Mouse (Mus musculus) left cerebral cortex, postnatal 25 days (tissue): ENCODE measurements at regions not wholly inside any gene's neighbourhood (a gene's known extent, or its start where the extent isn't known, plus 50 kb on each side); places are given as distances from the start of the nearest gene placed in this dataset.
A peak's percentile ranks its signal among the peaks of the same experiment; 100 is the strongest.

ENCODE experiments used
- DNase-seq, 2 experiments: peaks; one replicate each; pipeline ENCODE4 v3.0.0; 2022; ENCODE audit warnings: low spot score in 2 of 2, mixed read lengths in 1 of 2
- intact Hi-C: fragments of 180-260 bp; cut with DNase I; formaldehyde crosslinking; loops from one replicate; pipeline ENCODE4 v1.15.1; 2025

- intact Hi-C loops: no loop called here
- DNase-seq: no peak
These were observed 315.7 kb upstream of the Spred2 start for GRCm38 (mm10) chr11:19608523-19608922.

DNA sequence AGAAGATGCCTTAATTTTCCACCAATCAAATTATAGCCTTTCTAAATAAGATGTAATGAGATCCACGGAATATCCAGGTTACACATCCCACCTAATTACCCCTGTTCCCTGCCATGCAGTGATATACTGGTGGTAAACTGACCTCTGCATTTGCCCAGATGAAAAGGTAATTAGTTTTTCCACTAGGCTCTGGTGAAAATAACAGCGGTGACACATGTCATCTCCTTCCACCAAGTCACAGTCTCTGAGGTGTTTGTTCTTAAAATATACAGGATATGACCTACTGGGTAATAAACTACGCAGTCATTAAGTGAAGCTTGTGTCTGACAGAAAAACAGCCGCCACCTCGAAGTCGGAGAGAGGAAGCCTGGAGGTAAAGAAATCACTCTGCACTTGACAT is 313.6 kb upstream of the Spred2 start:
- intact Hi-C loops: no loop called here
- DNase-seq: no peak

- intact Hi-C loops: no loop called here
- DNase-seq: no peak
These were observed 313.0 kb upstream of the Spred2 start for GRCm38 (mm10) chr11:19611217-19611616.

DNA sequence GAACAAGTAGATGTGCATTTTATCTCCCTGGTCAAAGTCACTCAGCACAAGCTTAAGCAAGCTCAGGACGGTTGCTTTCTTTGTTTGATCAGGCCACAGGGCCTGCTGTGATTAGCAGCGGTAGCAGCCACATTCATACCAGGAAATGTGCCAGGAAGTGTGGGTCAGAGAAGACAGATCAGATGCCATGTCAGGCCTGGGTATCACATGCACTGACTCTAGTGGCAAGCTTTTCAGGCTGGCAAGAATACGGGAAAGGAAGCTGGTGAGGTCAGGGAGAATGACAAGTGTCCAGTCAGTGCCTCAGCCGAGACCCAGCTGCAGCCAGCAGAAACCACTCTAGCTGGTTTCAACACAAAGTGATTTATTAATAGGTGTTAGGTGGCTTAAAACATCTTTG is 307.7 kb upstream of the Spred2 start:
- DNase-seq: no peak
- intact Hi-C loops: no loop called here

DNA sequence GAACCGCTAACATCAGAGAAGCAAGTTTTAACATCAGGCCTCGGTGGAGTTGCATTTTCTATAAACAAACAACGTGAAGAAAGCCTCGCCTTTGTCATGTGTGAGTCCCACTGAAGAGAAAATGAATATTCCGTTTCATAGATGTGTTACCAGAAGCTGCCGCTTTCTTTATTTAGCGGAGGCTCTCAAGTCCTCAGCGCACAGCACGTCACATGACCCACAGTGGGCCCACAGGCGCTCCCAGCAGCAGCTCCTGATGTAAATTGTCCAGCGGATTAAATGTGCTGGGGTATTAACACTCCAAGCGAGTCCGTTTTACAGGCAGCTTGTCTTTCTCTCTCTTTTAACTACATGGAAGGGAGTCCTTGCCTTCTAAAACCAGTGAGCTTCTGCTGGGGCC is 304.7 kb upstream of the Spred2 start:
- no peak for DNase-seq
- intact Hi-C loops: no loop called here

GRCm38 (mm10) chr11:19631055-19631695 is 293.0 kb upstream of the Spred2 start:
- intact Hi-C loops: no loop called here

DNA sequence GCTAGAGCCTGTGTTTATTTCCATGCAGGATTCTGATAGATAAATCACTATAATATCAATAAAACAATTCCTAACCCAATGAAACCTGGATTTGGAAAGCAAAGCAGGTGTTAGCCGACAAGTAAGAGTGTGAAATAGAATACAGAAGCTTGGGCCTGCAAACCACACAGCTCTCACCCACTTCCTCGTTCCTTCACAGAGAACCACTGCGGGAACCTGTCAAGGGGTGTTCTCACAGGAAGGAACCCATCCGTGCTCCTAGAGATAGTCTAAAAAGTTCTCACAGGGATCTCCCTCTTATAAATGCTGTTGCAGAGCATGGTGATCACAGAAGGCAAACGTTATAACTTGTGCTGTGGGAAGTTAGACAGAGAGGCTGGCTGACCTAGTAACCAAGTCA is 291.7 kb upstream of the Spred2 start:
- intact Hi-C loops: no loop called here
- DNase-seq: no peak

More at GRCm38 (mm10) chr11:19631055-19631695, 293.0 kb upstream of the Spred2 start:
- DNase-seq: no peak

GRCm38 (mm10) chr11:19633621-19634020 is 290.6 kb upstream of the Spred2 start:
- intact Hi-C loops: no loop called here
- DNase-seq: no peak

DNA sequence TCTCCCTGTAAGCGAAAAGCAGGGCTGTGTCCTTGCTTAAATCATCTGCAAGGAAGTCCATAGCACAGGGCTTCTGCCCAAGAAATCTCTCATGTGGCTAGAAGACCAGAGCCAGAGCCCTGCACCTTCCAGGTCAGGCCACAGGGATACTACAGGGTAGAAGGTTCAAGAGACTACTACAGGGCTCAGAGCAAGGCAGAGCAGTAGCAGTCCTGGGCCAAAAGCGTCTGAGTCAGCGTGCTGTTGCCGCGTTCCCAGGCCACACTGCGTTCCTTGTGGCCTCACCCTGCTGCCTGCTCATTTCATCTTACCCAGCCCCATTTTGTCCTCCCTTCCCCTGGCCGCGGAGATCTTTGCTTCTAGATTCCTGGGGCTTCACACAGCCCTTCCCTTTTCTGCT is 283.0 kb upstream of the Spred2 start:
- intact Hi-C loops: no loop called here

GRCm38 (mm10) chr11:19644116-19644795 is 279.9 kb upstream of the Spred2 start:
- intact Hi-C loops: no loop called here

More for the DNA sequence above, 283.0 kb upstream of the Spred2 start:
- no peak for DNase-seq

GRCm38 (mm10) chr11:19645106-19645505 is 279.1 kb upstream of the Spred2 start:
- intact Hi-C loops: no loop called here
- no peak for DNase-seq

More at GRCm38 (mm10) chr11:19644116-19644795, 279.9 kb upstream of the Spred2 start:
- no peak for DNase-seq

GRCm38 (mm10) chr11:19651522-19651921 is 272.7 kb upstream of the Spred2 start:
- DNase-seq: no peak
- intact Hi-C loops: no loop called here

DNA sequence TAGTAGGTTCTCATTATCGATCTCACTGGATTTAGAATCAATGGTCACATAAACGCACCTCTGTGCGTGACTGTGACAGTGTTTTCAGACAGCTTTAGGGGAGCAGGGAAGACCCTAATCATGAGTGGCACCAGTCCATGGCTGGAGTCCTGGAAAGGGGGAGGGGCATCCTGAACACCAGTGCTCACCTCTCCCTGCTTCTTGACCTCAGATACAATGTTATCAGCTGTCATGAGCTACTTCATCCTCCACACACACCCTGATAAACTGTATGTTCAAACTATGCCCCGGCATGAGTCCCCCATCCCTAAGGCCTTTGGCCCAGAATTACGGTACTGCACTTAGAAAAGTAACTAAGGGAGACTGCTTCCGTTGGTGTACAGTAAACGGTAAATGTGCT is 272.2 kb upstream of the Spred2 start:
- DNase-seq: no peak
- intact Hi-C loops: no loop called here

- no peak for DNase-seq
- intact Hi-C loops: no loop called here
These were observed 264.7 kb upstream of the Spred2 start for GRCm38 (mm10) chr11:19659511-19659910.

- intact Hi-C loops: no loop called here
- peak in 1 of 2 experiments; percentile 47 for DNase-seq
These were observed 257.4 kb upstream of the Spred2 start for GRCm38 (mm10) chr11:19666732-19667131.

DNA sequence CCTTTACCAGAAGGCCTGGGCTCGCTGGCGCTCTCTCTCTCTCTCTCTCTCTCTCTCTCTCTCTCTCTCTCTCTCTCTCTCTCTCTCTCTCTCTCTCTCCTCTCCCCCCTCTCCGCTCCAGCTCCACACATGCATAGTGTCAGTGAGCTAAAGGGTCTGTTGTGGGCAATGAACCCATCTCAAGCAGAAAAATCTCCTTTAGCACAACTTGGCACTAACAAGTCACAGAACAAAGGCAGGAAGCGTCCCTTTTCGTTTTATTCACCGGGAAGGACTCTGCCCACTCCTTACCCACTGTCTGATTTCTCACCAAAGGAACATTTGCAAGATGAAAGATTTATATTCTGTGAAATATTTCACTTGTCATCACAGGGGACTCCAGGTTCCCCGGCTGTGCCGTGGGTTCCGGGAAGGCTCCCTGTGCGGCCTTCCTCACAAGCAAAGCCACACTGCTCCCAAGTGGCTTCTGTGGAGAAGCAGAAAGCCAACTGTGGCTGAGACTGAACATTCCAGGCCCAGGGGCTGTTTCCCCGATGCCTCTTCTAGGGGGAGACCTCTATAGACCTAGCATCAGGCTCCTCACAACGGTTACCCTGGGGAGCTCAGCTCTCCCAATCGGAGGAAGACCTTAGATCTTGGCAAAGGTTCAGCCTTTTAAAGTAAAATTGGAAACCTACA is 253.2 kb upstream of the Spred2 start:
- peak; percentile 17 to 26 for DNase-seq
- intact Hi-C loops: loop anchor here (5.0 kb wide), 2 partner anchors 649 to 794 kb away; no protein-coding TSS in a partner anchor

DNA sequence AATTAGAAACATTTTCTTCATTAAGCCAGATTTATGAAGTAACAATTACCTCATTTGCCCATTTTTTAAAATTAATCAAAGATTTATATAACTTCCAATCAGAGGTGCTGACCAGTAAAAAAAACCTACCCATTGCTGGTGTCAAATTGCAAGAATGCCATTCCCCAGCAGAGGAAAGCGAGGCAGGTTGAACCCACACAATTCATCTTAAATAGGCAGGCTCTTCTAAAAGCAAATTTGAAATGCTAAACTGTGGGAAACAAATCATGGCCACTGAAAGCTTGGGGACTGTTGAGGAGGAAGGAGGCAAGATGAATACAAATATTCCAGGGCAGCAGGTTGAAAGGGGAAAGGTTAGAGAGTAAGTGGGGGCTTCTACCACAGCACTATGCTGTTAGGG is 251.2 kb upstream of the Spred2 start:
- intact Hi-C loops: loop anchor here (5.0 kb wide), 2 partner anchors 651 to 796 kb away; no protein-coding TSS in a partner anchor
- DNase-seq: no peak

GRCm38 (mm10) chr11:19676514-19676913 is 247.7 kb upstream of the Spred2 start:
- peak in 1 of 2 experiments; percentile 27 for DNase-seq
- intact Hi-C loops: no loop called here

DNA sequence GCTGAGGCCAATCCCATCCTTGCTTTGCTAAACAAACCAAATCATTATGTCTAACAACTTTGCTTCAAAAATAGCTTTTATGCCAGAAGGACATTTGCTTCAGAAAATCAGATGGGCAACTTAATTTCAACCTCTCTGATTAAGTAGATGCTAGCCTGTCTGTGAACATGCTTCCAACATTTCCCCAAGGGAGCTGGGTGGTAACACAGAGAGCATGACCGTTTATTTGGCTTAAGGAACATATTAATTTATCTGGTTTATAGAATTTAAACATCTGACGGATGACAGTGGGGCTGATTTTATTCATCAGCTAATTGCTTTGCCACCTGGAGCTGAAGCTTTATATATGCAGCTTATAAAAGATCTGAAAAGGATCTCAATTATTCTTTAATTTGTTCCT is 245.1 kb upstream of the Spred2 start:
- no peak for DNase-seq
- intact Hi-C loops: no loop called here

DNA sequence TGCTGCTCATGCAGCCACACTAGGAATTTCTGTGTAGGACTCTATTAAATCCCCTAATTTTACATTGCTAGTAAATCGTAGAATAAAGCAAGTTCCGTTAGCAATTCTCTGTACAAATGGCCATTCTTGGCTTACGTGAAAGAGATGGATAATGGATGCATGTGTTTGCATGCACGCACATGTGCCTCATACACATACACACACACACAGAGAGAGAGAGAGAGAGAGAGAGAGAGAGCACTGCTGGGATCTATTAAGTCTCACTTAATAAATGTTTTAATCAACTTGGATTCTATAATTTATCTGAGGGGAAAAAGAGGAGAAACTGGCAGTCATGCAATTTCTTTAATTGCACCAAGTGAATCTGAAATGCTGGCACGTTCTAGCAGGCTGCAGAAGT is 244.5 kb upstream of the Spred2 start:
- no peak for DNase-seq
- intact Hi-C loops: no loop called here

DNA sequence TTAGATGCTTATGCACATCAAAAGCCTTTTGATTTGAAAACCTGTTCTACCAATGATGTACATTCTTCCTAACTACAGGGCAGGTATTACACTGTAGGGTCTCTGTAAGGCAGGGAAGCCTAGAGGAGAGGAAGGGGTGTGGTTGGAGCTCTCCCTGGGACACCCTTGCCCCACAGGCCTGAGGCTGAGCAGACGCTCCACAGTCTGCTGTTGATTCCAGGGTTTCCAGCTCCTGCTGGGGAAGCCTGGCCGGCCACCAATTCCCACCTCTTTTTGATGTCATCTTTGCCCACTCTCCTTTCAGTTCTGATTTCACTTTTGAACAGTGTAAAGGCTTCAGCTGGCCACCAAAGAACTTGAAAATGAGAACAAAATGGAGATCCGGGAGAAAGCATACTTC is 223.0 kb upstream of the Spred2 start:
- no peak for DNase-seq
- intact Hi-C loops: no loop called here
